9 mouse cellular contexts compared by ENCODE assay signal in genomic region chr10:80357336-80357735, GRCm38 (mm10). TPM values are rescaled to one million over a fixed set of nuclear protein-coding genes. Genes with fewer than 3 reads are reported as not detected.
DNase-seq lines count a peak whose midpoint lies in the region; ATAC-seq and TF ChIP-seq lines count a peak whose summit lies in the region.
"Had no signal": no experiment of that assay in that cellular context is flagged by ENCODE, and none has a peak within 500 bp of the region (broad histone marks: within the 10 kb centered on the region; RNA-seq: fewer than 3 reads in every experiment).

No protein-coding gene starts in this region.

- peak; percentile 66 for DNase-seq in cerebellum, adult 9-10 months
- no peak for DNase-seq in cerebellum, adult 9-11 months
- no peak for DNase-seq in lung, postnatal 0 days (ENCODE audit: low spot score)
- no peak for DNase-seq in lung, postnatal 14 days
- DNase-seq in gastrocnemius, postnatal 10 days: no peak
- no peak for DNase-seq in heart, postnatal 14 days

- no peak for TF ChIP-seq CTCF in lung, postnatal 0 days (IDR thresholded peaks at IDR 0.05)

- 28% methylated on average over 7 of the region's 7 CpGs for WGBS in lung, postnatal 0 days
- 32% methylated on average over 7 of the region's 7 CpGs for whole genome bisulfite sequencing in intestine, embryonic 16.5 days
- 28% methylated on average over 7 of the region's 7 CpGs for WGBS in stomach, embryonic 16.5 days

- TF ChIP-seq EP300 in lung, postnatal 0 days (IDR thresholded peaks at IDR 0.05): no peak

- H3K9ac ChIP-seq in lung, postnatal 0 days (replicated peaks; ENCODE audit: low read depth): no peak overlapping the region
- H3K9ac ChIP-seq in intestine, embryonic 16.5 days (ENCODE audit: low read depth, low read length): no peak overlapping the region
- H3K9ac ChIP-seq in stomach, embryonic 16.5 days (ENCODE audit: low read length): no peak overlapping the region

- H3K9me3 ChIP-seq in lung, postnatal 0 days (ENCODE audit: low read length): no peaks in the 10 kb centered on the region
- H3K9me3 ChIP-seq in intestine, embryonic 16.5 days (ENCODE audit: control insufficient read depth, low read length): no peaks in the 10 kb centered on the region
- H3K9me3 ChIP-seq in stomach, embryonic 16.5 days (replicated peaks; ENCODE audit: control insufficient read depth, low read length): no peaks in the 10 kb centered on the region

- no peaks in the 10 kb centered on the region for H3K36me3 ChIP-seq in lung, postnatal 0 days (ENCODE audit: insufficient read depth, low read length)
- no peaks in the 10 kb centered on the region for H3K36me3 ChIP-seq in intestine, embryonic 16.5 days (ENCODE audit: control insufficient read depth, insufficient read depth, low read length)
- H3K36me3 ChIP-seq in stomach, embryonic 16.5 days (ENCODE audit: control insufficient read depth, insufficient read depth, low read length): no peaks in the 10 kb centered on the region

- no peak overlapping the region for H3K27ac ChIP-seq in lung, postnatal 0 days (ENCODE audit: low read length)
- H3K27ac ChIP-seq in intestine, embryonic 16.5 days (ENCODE audit: low read length): no peak overlapping the region
- no peak overlapping the region for H3K27ac ChIP-seq in stomach, embryonic 16.5 days (ENCODE audit: low read length)

- H3K27me3 ChIP-seq in lung, postnatal 0 days (replicated peaks; ENCODE audit: insufficient read depth, low read length): peaks cover 41% of the 10 kb centered on the region
- H3K27me3 ChIP-seq in intestine, embryonic 16.5 days (replicated peaks; ENCODE audit: control insufficient read depth, insufficient read depth, low read length): peaks cover 41% of the 10 kb centered on the region
- H3K27me3 ChIP-seq in stomach, embryonic 16.5 days (ENCODE audit: control insufficient read depth, insufficient read depth, low read length): peaks cover 49% of the 10 kb centered on the region

- H3K4me3 ChIP-seq in lung, postnatal 0 days (ENCODE audit: low read depth, low read length): no peak overlapping the region
- H3K4me3 ChIP-seq in intestine, embryonic 16.5 days (ENCODE audit: low read length): no peak overlapping the region
- H3K4me3 ChIP-seq in stomach, embryonic 16.5 days (replicated peaks; ENCODE audit: low read length): no peak overlapping the region

- intact Hi-C loops in heart, postnatal 14 days (cut with DNase I): no loop called here

- H3K4me1 ChIP-seq in lung, postnatal 0 days (ENCODE audit: insufficient read depth, low read depth, low read length): no peaks in the 10 kb centered on the region
- peaks cover 14% of the 10 kb centered on the region for H3K4me1 ChIP-seq in intestine, embryonic 16.5 days (ENCODE audit: control insufficient read depth, insufficient read depth, low read length)
- peaks cover 22% of the 10 kb centered on the region for H3K4me1 ChIP-seq in stomach, embryonic 16.5 days (ENCODE audit: control insufficient read depth, insufficient read depth, low read length)

- H3K4me2 ChIP-seq in lung, postnatal 0 days (replicated peaks; ENCODE audit: low read depth, low read length): peak overlapping the region; percentile 39
- peak overlapping the region; percentile 64; the same call in 1 of the 2 replicates for H3K4me2 ChIP-seq in intestine, embryonic 16.5 days (ENCODE audit: low read depth, low read length)
- H3K4me2 ChIP-seq in stomach, embryonic 16.5 days (ENCODE audit: low read depth, low read length): peak overlapping the region; percentile 51; the same call in 1 of the 2 replicates

- no peak for ATAC-seq in lung, postnatal 0 days
- peak; percentile 16; the same call in 1 of the 2 replicates for ATAC-seq in intestine, embryonic 16.5 days
- 0 out of 2 replicates have a peak, but pooled peaks have one; percentile 22 for ATAC-seq in stomach, embryonic 16.5 days (ENCODE audit: insufficient read depth, low FRiP score)
- ATAC-seq: Patski had no signal

RNA-seq across cellular contexts. Expression of gene Plk5, which starts 1.1 kb away (rescaled TPM):
- polyA plus RNA-seq in lung, postnatal 0 days (2015; fragmentation: Nextera tagmentation; extraction: Ambion mirVana): 1.00 and 1.0 TPM in 2 replicates
- 0.39 and 0.64 TPM in 2 replicates for polyA plus RNA-seq in intestine, embryonic 16.5 days (2015; fragmentation: Nextera tagmentation; extraction: Ambion mirVana)
- polyA plus RNA-seq in stomach, embryonic 16.5 days (2015; fragmentation: Nextera tagmentation; extraction: Ambion mirVana): 0.14 and 0.61 TPM in 2 replicates
- total RNA-seq in gastrocnemius, postnatal 10 days (2021): not detected
- under 1 TPM; 0.12 to 0.22 TPM for total RNA-seq in heart, postnatal 14 days (2021)

RNA-seq across cellular contexts. Expression of gene Adamtsl5, which starts 9.1 kb away (rescaled TPM):
- polyA plus RNA-seq in lung, postnatal 0 days (2015; fragmentation: Nextera tagmentation; extraction: Ambion mirVana): 6.4 and 7.3 TPM in 2 replicates
- polyA plus RNA-seq in intestine, embryonic 16.5 days (2015; fragmentation: Nextera tagmentation; extraction: Ambion mirVana): 28.2 and 37.2 TPM in 2 replicates
- 22.0 and 24.0 TPM in 2 replicates for polyA plus RNA-seq in stomach, embryonic 16.5 days (2015; fragmentation: Nextera tagmentation; extraction: Ambion mirVana)
- 10 to 100 TPM; 15.2 to 20.4 TPM for total RNA-seq in gastrocnemius, postnatal 10 days (2021)
- total RNA-seq in heart, postnatal 14 days (2021): 10 to 100 TPM; 43.8 to 44.5 TPM

RNA-seq across cellular contexts. Expression of gene Reep6, which starts 27.6 kb away (rescaled TPM):
- 15.4 and 17.6 TPM in 2 replicates for polyA plus RNA-seq in lung, postnatal 0 days (2015; fragmentation: Nextera tagmentation; extraction: Ambion mirVana)
- polyA plus RNA-seq in intestine, embryonic 16.5 days (2015; fragmentation: Nextera tagmentation; extraction: Ambion mirVana): 255 and 314 TPM in 2 replicates
- 45.2 and 51.1 TPM in 2 replicates for polyA plus RNA-seq in stomach, embryonic 16.5 days (2015; fragmentation: Nextera tagmentation; extraction: Ambion mirVana)
- total RNA-seq in gastrocnemius, postnatal 10 days (2021): 1 to 10 TPM; 2.1 to 2.4 TPM
- total RNA-seq in heart, postnatal 14 days (2021): 1 to 10 TPM; 2.0 to 2.6 TPM

RNA-seq across cellular contexts. Expression of gene Pcsk4, which starts 28.0 kb away (rescaled TPM):
- 3.4 and 3.7 TPM in 2 replicates for polyA plus RNA-seq in lung, postnatal 0 days (2015; fragmentation: Nextera tagmentation; extraction: Ambion mirVana)
- 10.8 and 12.9 TPM in 2 replicates for polyA plus RNA-seq in intestine, embryonic 16.5 days (2015; fragmentation: Nextera tagmentation; extraction: Ambion mirVana)
- polyA plus RNA-seq in stomach, embryonic 16.5 days (2015; fragmentation: Nextera tagmentation; extraction: Ambion mirVana): 3.7 and 4.4 TPM in 2 replicates
- total RNA-seq in gastrocnemius, postnatal 10 days (2021): 1 to 10 TPM in 1 of 2 experiments, under 1 TPM in 1; 0.75 to 1.5 TPM
- 1 to 10 TPM; 1.0 to 1.7 TPM for total RNA-seq in heart, postnatal 14 days (2021)

RNA-seq across cellular contexts. Expression of gene Mex3d, which starts 30.1 kb away (rescaled TPM):
- 6.0 and 6.3 TPM in 2 replicates for polyA plus RNA-seq in lung, postnatal 0 days (2015; fragmentation: Nextera tagmentation; extraction: Ambion mirVana)
- 1.9 and 2.7 TPM in 2 replicates for polyA plus RNA-seq in intestine, embryonic 16.5 days (2015; fragmentation: Nextera tagmentation; extraction: Ambion mirVana)
- polyA plus RNA-seq in stomach, embryonic 16.5 days (2015; fragmentation: Nextera tagmentation; extraction: Ambion mirVana): 3.0 and 4.1 TPM in 2 replicates
- total RNA-seq in gastrocnemius, postnatal 10 days (2021): 10 to 100 TPM in 1 of 2 experiments, 1 to 10 TPM in 1; 8.9 to 12.2 TPM
- total RNA-seq in heart, postnatal 14 days (2021): 10 to 100 TPM; 11.8 to 12.2 TPM
